Mouse (Mus musculus) heart, embryonic 15.5 days (tissue): Measurements from ENCODE around the gene Myh3. TPM values are rescaled to one million over a fixed set of nuclear protein-coding genes. Genes with fewer than 3 reads are reported as not detected.

Source experiments
- ATAC-seq: fragments of 200-750 bp; cut with Nextera tagmentation; replicated peaks from 2 replicates; pipeline ENCODE4 v1.8.0; 2017; ENCODE audit warnings: low read depth, moderate TSS enrichment; ENCODE audit not compliant: insufficient number of reproducible peaks, insufficient read depth, low FRiP score
- H3K27ac ChIP-seq: fragments of 300-500 bp; sonication (generic); 2 replicates; pipeline ENCODE4 v1.5.1; 2015; ENCODE audit warnings: mild to moderate bottlenecking, inconsistent platforms
- H3K27me3 ChIP-seq: fragments of 300-500 bp; sonication (generic); 2 replicates; pipeline ENCODE4 v1.6.1; 2015; ENCODE audit warnings: inconsistent platforms
- H3K36me3 ChIP-seq: fragments of 300-500 bp; sonication (generic); 2 replicates; pipeline ENCODE4 v1.6.1; 2015; ENCODE audit warnings: mild to moderate bottlenecking, inconsistent platforms
- H3K4me1 ChIP-seq: fragments of 300-500 bp; sonication (generic); replicated peaks from 2 replicates; pipeline ENCODE4 v1.6.1; 2015; ENCODE audit warnings: inconsistent platforms
- H3K4me2 ChIP-seq: fragments of 300-500 bp; sonication (generic); 2 replicates; pipeline ENCODE4 v1.6.1; 2015; ENCODE audit warnings: inconsistent platforms, mild to moderate bottlenecking, moderate library complexity
- H3K4me3 ChIP-seq: fragments of 300-500 bp; sonication (generic); 2 replicates; pipeline ENCODE4 v1.5.1; 2015; ENCODE audit warnings: mild to moderate bottlenecking, inconsistent platforms
- H3K9ac ChIP-seq: fragments of 300-500 bp; sonication (generic); 2 replicates; pipeline ENCODE4 v1.6.1; 2015; ENCODE audit warnings: mild to moderate bottlenecking, inconsistent platforms
- H3K9me3 ChIP-seq: fragments of 300-500 bp; sonication (generic); replicated peaks from 2 replicates; pipeline ENCODE4 v1.6.1; 2016; ENCODE audit warnings: inconsistent platforms
- WGBS: fragments of 180-500 bp; shearing (Covaris S2); methylation state at CpG from one replicate; pipeline ENCODE4 v1.1.7; 2015; ENCODE audit warnings: mixed read lengths; 5-methylcytosine and 5-hydroxymethylcytosine counted together
- polyA plus RNA-seq: library from polyadenylated mRNA; unstranded; fragments of >200 nt; fragmentation: Nextera tagmentation; extraction: Ambion mirVana; gene quantifications from 2 replicates; pipeline ENCODE4 v1.2.1, GENCODE M21; 2015

Gene Myh3
- polyA plus RNA-seq, 1 experiment from 2014 or later: 0.74 TPM

DNA sequence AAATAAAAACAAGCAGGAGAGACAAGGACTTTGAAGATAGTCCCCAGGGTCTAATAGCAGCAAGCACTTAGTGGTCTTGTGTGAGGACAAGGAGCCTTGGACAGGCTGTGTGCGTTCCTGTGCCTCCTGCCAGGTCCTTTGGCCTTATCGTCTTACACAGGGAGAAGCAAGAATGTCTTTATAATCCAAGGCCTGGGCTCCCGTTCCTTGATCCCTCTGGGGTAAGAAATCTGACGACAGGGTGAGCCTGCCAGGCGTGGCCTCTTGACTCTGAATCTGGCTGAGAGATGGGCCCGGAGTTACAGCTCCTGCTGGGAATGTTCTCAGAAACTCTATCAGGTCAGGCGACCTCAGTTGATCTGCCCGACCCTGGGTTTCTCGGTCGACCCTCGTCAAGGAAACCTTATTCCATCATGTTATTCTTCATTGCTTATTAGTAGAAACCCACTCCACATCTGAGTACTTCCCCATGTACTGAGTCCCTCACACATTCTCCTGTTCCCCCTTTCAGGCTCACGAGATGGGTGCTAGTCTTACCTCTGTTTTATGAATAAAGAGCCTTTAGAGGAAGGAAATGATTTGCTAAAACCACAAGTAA is 42.7 kb downstream of the Myh3 start:
- ATAC-seq: no peak
- Histone ChIP-seq H3K4me2 (no peak overlapping the region), H3K4me3 (no peak overlapping the region), H3K27ac (no peak overlapping the region), H3K4me1 (no peaks in the 10 kb centered on the region), H3K9ac (no peak overlapping the region), H3K9me3 (no peaks in the 10 kb centered on the region), H3K36me3 (no peaks in the 10 kb centered on the region), H3K27me3 (no peaks in the 10 kb centered on the region)
- WGBS: 52% methylated on average over 12 of the region's 12 CpGs

DNA sequence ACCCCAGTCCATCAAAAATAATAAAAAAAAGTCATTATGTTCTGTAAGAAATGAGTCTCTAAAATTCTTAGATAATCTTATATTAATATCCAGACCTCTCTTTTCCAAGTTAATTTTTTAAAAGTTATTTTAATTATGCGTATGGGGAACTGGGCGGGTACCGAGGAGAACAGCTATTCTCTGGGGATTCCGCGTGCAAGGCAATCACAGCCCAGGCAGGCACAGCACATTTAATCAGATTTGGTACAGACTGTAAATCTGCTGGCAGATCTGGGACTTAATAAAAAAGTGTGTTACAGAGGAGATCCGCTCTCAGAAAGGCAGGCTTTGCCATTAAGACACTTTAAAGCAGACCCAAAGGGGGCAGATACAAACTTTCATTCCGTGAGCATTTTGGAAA is 46.8 kb downstream of the Myh3 start:
- Histone ChIP-seq H3K9ac (no peak overlapping the region), H3K27ac (no peak overlapping the region), H3K4me3 (no peak overlapping the region), H3K9me3 (no peaks in the 10 kb centered on the region), H3K4me1 (no peaks in the 10 kb centered on the region), H3K27me3 (no peaks in the 10 kb centered on the region), H3K36me3 (no peaks in the 10 kb centered on the region), H3K4me2 (no peak overlapping the region)
- no peak for ATAC-seq
- WGBS: 83% methylated on average over 7 of the region's 7 CpGs

DNA sequence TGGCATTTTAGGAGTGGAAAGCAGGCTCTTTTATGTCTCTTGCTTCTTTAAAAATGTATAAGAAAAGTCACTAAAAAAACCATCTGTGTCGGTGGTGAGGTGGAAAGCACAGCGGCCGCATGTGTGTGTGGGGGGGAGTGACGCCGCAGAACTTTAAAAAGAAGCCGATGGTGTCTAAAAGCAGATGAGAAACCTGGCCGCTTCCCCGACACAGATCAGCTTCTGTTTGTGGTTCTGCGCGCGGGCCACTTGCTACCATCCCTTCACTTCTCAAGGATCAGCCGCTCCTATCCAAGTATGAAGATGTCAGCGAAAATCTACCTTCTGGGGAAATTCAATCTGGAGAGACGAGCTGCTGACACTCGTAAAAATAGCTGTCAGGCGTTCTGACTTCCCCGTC is 47.3 kb downstream of the Myh3 start:
- no peak overlapping the region for H3K4me3 ChIP-seq
- no peaks in the 10 kb centered on the region for H3K36me3 ChIP-seq
- ATAC-seq: no peak
- no peaks in the 10 kb centered on the region for H3K4me1 ChIP-seq
- H3K4me2 ChIP-seq: no peak overlapping the region
- WGBS: 64% methylated on average over 17 of the region's 17 CpGs
- H3K9me3 ChIP-seq: no peaks in the 10 kb centered on the region
- no peak overlapping the region for H3K9ac ChIP-seq
- H3K27me3 ChIP-seq: no peaks in the 10 kb centered on the region
- H3K27ac ChIP-seq: no peak overlapping the region

DNA sequence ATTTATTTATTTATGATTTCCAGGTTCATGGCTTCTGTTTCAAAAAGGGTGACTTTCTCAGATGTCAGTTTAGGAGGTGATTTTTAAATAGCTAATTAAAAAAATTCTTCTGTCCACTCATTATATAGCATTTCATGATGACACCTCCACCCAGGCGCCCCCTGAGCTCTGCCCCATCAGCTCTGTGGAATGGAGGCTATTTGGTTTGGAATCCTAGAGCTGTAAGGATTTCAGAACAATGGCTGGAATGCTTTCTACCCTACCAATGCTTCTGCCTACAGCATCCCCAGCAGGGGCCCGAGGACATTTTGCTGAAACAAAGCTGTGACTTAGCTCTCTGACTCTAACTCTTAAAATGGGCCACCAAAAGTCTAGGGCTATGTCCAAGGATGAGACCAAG is 55.4 kb downstream of the Myh3 start:
- H3K4me1 ChIP-seq: no peaks in the 10 kb centered on the region
- no peak for ATAC-seq
- H3K27me3 ChIP-seq: no peaks in the 10 kb centered on the region
- 69% methylated on average over 2 of the region's 2 CpGs for WGBS
- no peak overlapping the region for H3K4me3 ChIP-seq
- H3K9ac ChIP-seq: no peak overlapping the region
- H3K36me3 ChIP-seq: no peaks in the 10 kb centered on the region
- no peaks in the 10 kb centered on the region for H3K9me3 ChIP-seq
- H3K4me2 ChIP-seq: no peak overlapping the region
- H3K27ac ChIP-seq: no peak overlapping the region

DNA sequence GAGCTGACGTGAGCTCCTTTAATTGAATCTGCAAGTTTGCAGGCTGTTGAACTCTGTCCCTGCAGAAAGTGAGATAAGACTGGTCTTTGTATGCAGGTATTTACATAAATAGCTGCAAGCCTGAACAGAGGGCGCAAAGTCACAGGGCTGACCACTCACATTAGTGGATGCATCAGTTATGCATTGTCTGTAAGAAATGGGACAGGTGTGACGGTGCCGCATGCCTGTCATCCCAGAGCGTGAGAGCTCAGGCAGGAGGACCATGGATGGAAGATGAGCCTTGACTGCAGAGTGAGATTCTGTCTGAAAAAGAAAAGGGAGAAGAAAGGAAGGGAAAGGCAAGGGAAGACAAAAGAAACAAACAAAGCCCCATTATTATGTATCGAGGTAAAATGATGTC is 56.6 kb downstream of the Myh3 start:
- H3K4me1 ChIP-seq: no peaks in the 10 kb centered on the region
- H3K4me2 ChIP-seq: no peak overlapping the region
- H3K9me3 ChIP-seq: no peaks in the 10 kb centered on the region
- 72% methylated on average over 6 of the region's 6 CpGs for WGBS
- H3K4me3 ChIP-seq: no peak overlapping the region
- no peak overlapping the region for H3K27ac ChIP-seq
- no peaks in the 10 kb centered on the region for H3K36me3 ChIP-seq
- ATAC-seq: no peak
- no peaks in the 10 kb centered on the region for H3K27me3 ChIP-seq
- no peak overlapping the region for H3K9ac ChIP-seq

DNA sequence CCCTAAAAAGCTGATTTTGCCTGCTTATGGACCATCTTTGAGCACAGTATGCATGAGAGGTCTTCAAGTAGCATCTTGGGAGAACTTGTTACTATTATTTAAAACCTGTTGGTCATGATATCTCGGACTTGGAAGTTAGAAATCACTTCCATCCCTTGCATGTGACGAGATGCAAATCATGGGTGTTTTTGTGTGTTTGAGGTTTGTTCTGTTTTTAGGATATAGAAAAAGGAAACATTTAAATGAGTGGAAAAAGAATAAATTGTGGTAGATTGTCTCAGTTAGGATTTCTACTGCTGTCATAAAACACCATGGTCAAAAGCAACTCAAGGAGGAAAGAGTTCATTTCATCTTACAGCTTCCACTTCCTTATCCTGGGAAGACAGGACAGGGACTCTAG is 57.4 kb downstream of the Myh3 start:
- no peaks in the 10 kb centered on the region for H3K4me1 ChIP-seq
- no peaks in the 10 kb centered on the region for H3K36me3 ChIP-seq
- H3K9ac ChIP-seq: no peak overlapping the region
- H3K27ac ChIP-seq: no peak overlapping the region
- 0 out of 2 replicates have a peak, but pooled peaks cover 2% of the 10 kb centered on the region for H3K27me3 ChIP-seq
- ATAC-seq: no peak
- no peak overlapping the region for H3K4me3 ChIP-seq
- WGBS: 75% methylated on average over 2 of the region's 2 CpGs
- H3K4me2 ChIP-seq: no peak overlapping the region
- no peaks in the 10 kb centered on the region for H3K9me3 ChIP-seq

DNA sequence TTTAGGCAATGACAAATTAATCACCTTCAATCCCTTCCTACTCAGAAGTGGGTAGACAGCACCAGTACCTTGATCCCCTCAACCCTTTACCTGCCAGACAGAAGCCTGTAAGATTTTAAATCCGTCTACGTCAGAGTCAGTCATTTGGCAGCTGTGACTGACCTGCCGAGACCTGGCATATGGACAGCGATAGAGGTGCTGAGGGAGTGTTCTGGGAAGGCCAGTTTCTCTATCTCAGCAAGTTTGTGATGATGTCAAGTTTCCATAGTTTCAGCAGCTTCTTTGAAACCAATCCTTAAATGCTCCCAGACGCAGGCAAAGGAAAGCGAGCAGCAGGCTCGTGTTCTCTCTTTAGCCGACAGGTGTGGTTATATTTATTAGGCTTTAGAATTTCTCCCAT is 61.5 kb downstream of the Myh3 start:
- no peak overlapping the region for H3K4me3 ChIP-seq
- H3K9ac ChIP-seq: no peak overlapping the region
- H3K27ac ChIP-seq: no peak overlapping the region
- no peaks in the 10 kb centered on the region for H3K4me1 ChIP-seq
- H3K4me2 ChIP-seq: no peak overlapping the region
- no peaks in the 10 kb centered on the region for H3K36me3 ChIP-seq
- WGBS: 59% methylated on average over 8 of the region's 8 CpGs
- 0 out of 2 replicates have a peak, but pooled peaks cover 2% of the 10 kb centered on the region for H3K27me3 ChIP-seq
- no peak for ATAC-seq
- no peaks in the 10 kb centered on the region for H3K9me3 ChIP-seq

DNA sequence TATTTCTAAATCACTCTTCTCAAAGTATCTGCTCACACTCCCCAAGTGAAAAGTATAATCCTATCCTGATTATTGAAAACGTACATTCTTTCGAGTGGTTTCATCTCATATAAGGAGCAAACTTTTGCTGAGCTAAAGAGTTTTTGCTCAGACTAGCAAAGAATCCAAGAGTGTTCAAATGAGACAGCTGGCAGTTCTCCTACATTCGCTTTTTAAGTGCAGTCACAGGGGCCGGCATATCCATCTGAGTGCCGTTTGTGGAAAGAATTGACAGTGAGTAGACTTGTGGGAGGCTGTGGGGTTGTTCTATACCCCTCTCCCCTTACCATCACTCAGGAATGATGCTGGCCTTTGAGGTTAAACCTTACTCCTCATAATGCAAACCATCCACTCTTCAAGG is 62.1 kb downstream of the Myh3 start:
- Histone ChIP-seq H3K36me3 (no peaks in the 10 kb centered on the region), H3K4me1 (no peaks in the 10 kb centered on the region), H3K4me3 (no peak overlapping the region), H3K27ac (no peak overlapping the region), H3K9ac (no peak overlapping the region), H3K27me3 (0 out of 2 replicates have a peak, but pooled peaks cover 2% of the 10 kb centered on the region), H3K4me2 (no peak overlapping the region), H3K9me3 (no peaks in the 10 kb centered on the region)
- no peak for ATAC-seq
- 64% methylated on average over 5 of the region's 5 CpGs for WGBS

DNA sequence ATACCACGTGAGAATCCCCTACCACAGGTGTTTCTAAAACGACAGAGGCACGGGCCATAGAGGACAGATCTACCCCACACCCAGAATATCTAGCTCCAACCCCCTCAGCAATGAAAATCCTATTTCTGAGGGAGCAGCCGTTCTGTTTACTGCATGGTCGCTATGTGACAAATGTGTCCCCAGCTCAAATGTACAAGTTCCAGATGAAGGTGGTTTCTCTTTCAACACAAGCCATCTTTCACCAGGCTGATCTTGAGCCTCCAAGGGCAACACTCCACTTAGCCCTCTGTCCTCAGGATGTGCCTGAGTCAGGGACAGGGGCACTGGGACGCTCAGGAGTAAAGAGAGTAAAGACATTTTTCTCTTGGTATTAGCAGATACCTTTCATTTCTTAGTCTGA is 62.9 kb downstream of the Myh3 start:
- Histone ChIP-seq H3K4me2 (no peak overlapping the region), H3K9me3 (no peaks in the 10 kb centered on the region), H3K36me3 (no peaks in the 10 kb centered on the region), H3K27me3 (0 out of 2 replicates have a peak, but pooled peaks cover 2% of the 10 kb centered on the region), H3K4me3 (no peak overlapping the region), H3K4me1 (no peaks in the 10 kb centered on the region), H3K27ac (no peak overlapping the region), H3K9ac (no peak overlapping the region)
- 55% methylated on average over 6 of the region's 6 CpGs for WGBS
- no peak for ATAC-seq

DNA sequence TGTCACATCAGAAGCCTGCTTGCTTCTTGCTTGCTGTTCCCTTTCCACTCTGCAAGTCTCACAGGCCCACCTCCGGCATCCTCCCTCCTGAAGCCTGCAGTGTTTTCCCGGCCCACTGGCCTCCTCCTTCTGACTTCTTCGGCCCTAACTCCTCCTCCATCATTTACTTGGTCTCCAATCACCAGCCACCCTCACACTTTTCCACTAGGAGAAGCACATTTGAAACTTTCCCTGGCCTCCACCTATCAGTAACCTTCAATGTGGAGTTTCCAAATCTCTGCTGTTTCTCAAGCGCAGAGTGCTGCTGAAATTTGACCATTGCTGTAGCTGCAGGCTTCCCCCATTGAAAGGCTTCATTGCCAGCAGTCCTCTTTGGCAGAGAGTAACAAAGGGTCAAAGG is 63.9 kb downstream of the Myh3 start:
- no peak overlapping the region for H3K27ac ChIP-seq
- H3K4me3 ChIP-seq: no peak overlapping the region
- 0 out of 2 replicates have a peak, but pooled peaks cover 2% of the 10 kb centered on the region for H3K27me3 ChIP-seq
- H3K9me3 ChIP-seq: no peaks in the 10 kb centered on the region
- no peak for ATAC-seq
- H3K9ac ChIP-seq: no peak overlapping the region
- no peak overlapping the region for H3K4me2 ChIP-seq
- H3K36me3 ChIP-seq: no peaks in the 10 kb centered on the region
- 60% methylated on average over 4 of the region's 4 CpGs for WGBS
- H3K4me1 ChIP-seq: no peaks in the 10 kb centered on the region

DNA sequence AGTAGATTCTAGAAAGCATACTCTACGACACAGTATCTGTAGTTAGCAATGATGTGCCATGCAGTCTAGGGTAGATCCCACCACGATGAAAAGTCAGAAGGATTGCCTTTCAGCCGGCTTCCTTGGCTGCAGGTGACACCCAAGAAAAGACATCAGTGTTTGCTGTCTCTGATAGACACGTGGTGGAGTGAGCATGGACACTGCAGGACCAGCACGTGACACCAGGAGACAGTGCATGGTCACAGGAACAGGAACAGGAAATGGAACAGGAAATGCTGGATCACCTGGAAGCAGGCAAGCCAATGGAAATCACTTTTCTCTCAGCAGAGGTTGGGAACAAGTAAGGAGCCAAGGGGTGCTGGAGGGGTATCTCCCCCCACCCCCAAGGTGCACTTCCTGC is 65.0 kb downstream of the Myh3 start:
- no peak overlapping the region for H3K4me3 ChIP-seq
- ATAC-seq: no peak
- no peak overlapping the region for H3K4me2 ChIP-seq
- no peaks in the 10 kb centered on the region for H3K4me1 ChIP-seq
- no peak overlapping the region for H3K9ac ChIP-seq
- H3K9me3 ChIP-seq: no peaks in the 10 kb centered on the region
- H3K27ac ChIP-seq: no peak overlapping the region
- no peaks in the 10 kb centered on the region for H3K36me3 ChIP-seq
- H3K27me3 ChIP-seq: 0 out of 2 replicates have a peak, but pooled peaks cover 2% of the 10 kb centered on the region
- WGBS: 75% methylated on average over 5 of the region's 5 CpGs

DNA sequence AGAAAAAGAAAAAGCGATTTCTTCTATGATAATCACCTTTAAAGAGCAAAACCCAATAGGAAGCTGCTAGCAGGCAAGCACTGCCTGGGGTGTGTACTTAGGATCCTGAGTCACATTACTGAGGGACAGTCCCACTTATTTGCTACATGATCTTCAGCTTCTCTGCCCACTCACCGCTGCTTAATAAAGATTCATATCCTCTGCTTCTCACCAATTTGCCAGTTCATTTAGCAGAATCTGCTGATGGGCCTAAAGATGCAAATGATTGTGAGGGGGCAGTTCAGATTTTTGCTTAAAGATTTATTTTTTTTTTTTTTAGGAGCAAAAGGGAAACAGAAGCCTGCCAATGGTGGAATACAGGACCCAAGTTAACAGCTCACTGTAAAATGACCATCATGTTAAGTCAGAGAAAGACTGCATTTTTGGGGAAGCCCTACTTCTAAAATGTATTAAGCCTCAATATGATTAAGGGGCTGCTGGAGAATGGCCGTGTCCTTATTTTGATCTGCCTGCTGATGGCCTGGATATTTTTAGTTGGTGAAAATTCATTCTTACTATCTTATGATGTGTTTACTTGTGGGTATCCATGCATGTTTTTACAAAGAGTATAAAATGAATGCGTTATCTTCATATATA is 65.9 kb downstream of the Myh3 start:
- 0 out of 2 replicates have a peak, but pooled peaks cover 2% of the 10 kb centered on the region for H3K27me3 ChIP-seq
- H3K9me3 ChIP-seq: no peaks in the 10 kb centered on the region
- no peaks in the 10 kb centered on the region for H3K36me3 ChIP-seq
- ATAC-seq: no peak
- WGBS: 77% methylated on average over 4 of the region's 4 CpGs
- H3K27ac ChIP-seq: no peak overlapping the region
- H3K4me1 ChIP-seq: no peaks in the 10 kb centered on the region
- no peak overlapping the region for H3K9ac ChIP-seq
- no peak overlapping the region for H3K4me3 ChIP-seq
- H3K4me2 ChIP-seq: no peak overlapping the region
